Mouse (Mus musculus) neural tube, embryonic 14.5 days (tissue): ENCODE results near the gene Vil1. TPM values are rescaled to one million over a fixed set of nuclear protein-coding genes. Genes with fewer than 3 reads are reported as not detected.

ENCODE experiments used
- ATAC-seq: fragments of 200-750 bp; cut with Nextera tagmentation; 2 replicates; pipeline ENCODE4 v1.8.0; 2017; ENCODE audit warnings: low read depth, mild to moderate bottlenecking, moderate TSS enrichment, moderate library complexity
- H3K27ac ChIP-seq: fragments of 300-500 bp; sonication (generic); 2 replicates; pipeline ENCODE4 v1.5.1; 2014; ENCODE audit warnings: low read depth, mild to moderate bottlenecking, control low read depth, low read length, moderate library complexity, mixed read lengths
- H3K27me3 ChIP-seq: fragments of 300-500 bp; sonication (generic); 2 replicates; pipeline ENCODE4 v1.6.1; 2014; ENCODE audit warnings: low read length; ENCODE audit not compliant: control insufficient read depth, insufficient read depth
- H3K36me3 ChIP-seq: fragments of 300-500 bp; sonication (generic); 2 replicates; pipeline ENCODE4 v1.6.1; 2014; ENCODE audit warnings: low read length, mixed read lengths; ENCODE audit not compliant: control insufficient read depth, insufficient read depth
- H3K4me1 ChIP-seq: fragments of 300-500 bp; sonication (generic); 2 replicates; pipeline ENCODE4 v1.6.1; 2014; ENCODE audit warnings: low read length; ENCODE audit not compliant: control insufficient read depth, insufficient read depth
- H3K4me2 ChIP-seq: fragments of 300-500 bp; sonication (generic); 2 replicates; pipeline ENCODE4 v1.6.1; 2014; ENCODE audit warnings: mild to moderate bottlenecking, low read depth, low read length, control low read depth
- H3K4me3 ChIP-seq: fragments of 300-500 bp; sonication (generic); 2 replicates; pipeline ENCODE4 v1.5.1; 2014; ENCODE audit warnings: low read depth, low read length, control low read depth, mixed read lengths
- H3K9ac ChIP-seq: fragments of 300-500 bp; sonication (generic); replicated peaks from 2 replicates; pipeline ENCODE4 v1.6.1; 2014; ENCODE audit warnings: low read depth, mild to moderate bottlenecking, control low read depth, low read length, mixed read lengths
- H3K9me3 ChIP-seq: fragments of 300-500 bp; sonication (generic); 2 replicates; pipeline ENCODE4 v1.6.1; 2016; ENCODE audit warnings: low read length; ENCODE audit not compliant: control insufficient read depth
- WGBS: fragments of 180-500 bp; shearing (Covaris S2); extraction: QIAGEN DNeasy Blood & Tissue Kit; methylation state at CpG from one replicate; pipeline ENCODE4 v1.1.7; 2014; 5-methylcytosine and 5-hydroxymethylcytosine counted together
- polyA plus RNA-seq: library from polyadenylated mRNA; unstranded; fragments of >200 nt; fragmentation: Nextera tagmentation; extraction: Ambion mirVana; gene quantifications from 2 replicates; pipeline ENCODE4 v1.2.1, GENCODE M21; 2014

The Vil1 gene
- polyA plus RNA-seq, 1 experiment from 2014 or later: 0.20 TPM

DNA sequence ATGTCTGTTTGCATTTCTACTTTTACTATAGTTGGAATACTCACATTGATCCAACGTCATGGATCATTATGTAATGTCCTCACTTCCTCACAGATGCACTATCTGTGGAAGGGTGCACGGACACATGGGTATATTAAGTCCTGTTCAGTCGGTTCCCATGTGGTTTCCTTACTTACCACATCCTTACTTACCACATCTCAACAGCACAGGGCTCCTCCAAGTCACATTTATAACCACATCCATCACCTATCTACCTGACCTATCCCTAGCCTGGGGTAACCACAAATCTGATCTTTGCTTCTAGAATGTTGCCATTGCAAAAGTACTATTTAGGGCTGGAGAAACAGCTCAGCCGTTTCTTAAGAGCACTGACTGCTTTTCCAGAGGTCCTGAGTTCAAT is 35.8 kb upstream of the Vil1 start:
- H3K36me3 ChIP-seq: no peaks in the 10 kb centered on the region
- no peaks in the 10 kb centered on the region for H3K4me1 ChIP-seq
- H3K4me3 ChIP-seq: no peak overlapping the region
- H3K9me3 ChIP-seq: no peaks in the 10 kb centered on the region
- no peak overlapping the region for H3K27ac ChIP-seq
- H3K27me3 ChIP-seq: no peaks in the 10 kb centered on the region
- no peak overlapping the region for H3K9ac ChIP-seq
- WGBS: 82% methylated on average over 4 of the region's 4 CpGs
- ATAC-seq: no peak
- H3K4me2 ChIP-seq: no peak overlapping the region

DNA sequence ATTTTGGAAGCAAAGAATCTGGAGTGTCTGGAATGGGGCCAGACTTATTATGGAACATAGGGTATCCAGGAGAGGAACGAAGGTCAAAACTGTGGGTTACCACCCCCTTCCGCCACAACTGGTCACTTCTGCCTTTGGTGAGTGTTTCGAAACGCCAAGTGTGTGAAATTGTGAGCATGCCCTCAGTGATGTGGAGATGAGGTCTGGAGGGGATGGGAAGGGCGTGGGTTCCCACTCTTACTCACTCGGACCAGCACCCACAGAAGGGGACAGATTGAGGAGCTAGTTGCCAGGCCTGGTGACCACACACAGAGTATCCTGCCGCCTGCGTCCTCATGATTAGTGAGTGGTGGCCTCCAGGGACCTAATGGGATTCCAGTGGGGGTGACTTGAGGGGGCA is 34.2 kb upstream of the Vil1 start, which contains the start of gene Slc11a1:
TSS of gene Slc11a1 (plus strand) at position 216 of the 400 bp plus-strand sequence.
- 70% methylated on average over 8 of the region's 8 CpGs for WGBS
- no peak for ATAC-seq

DNA sequence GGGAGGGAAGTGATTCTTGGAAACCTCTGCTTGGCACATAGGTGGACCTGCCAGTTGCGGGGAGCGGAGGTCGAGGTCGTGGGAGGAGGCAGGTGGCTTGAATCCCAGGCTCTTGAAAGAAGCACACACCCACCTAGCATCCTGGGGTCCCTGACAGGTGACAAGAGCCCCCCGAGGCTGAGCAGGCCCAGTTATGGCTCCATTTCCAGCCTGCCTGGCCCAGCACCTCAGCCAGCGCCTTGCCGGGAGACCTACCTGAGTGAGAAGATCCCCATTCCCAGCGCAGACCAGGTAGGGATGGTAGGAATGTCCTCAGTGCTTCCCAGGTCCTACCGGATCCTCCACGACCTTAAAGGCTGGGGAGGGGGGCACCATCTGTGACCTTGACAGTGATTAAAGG is 33.6 kb upstream of the Vil1 start:
- Histone ChIP-seq H3K27ac (no peak overlapping the region), H3K9ac (no peak overlapping the region), H3K9me3 (no peaks in the 10 kb centered on the region), H3K36me3 (no peaks in the 10 kb centered on the region), H3K4me2 (no peak overlapping the region), H3K4me3 (no peak overlapping the region), H3K27me3 (no peaks in the 10 kb centered on the region), H3K4me1 (no peaks in the 10 kb centered on the region)
- WGBS: 81% methylated on average over 10 of the region's 10 CpGs
- ATAC-seq: no peak

More for the DNA sequence above, 34.2 kb upstream of the Vil1 start, which contains the start of gene Slc11a1:
- Histone ChIP-seq H3K27ac (no peak within 1 kb of the TSS), H3K27me3 (no peaks in the 10 kb centered on the region), H3K4me2 (no peak within 1 kb of the TSS), H3K9me3 (no peaks in the 10 kb centered on the region), H3K36me3 (no peaks in the 10 kb centered on the region), H3K9ac (no peak within 1 kb of the TSS), H3K4me1 (no peaks in the 10 kb centered on the region), H3K4me3 (no peak within 1 kb of the TSS)

DNA sequence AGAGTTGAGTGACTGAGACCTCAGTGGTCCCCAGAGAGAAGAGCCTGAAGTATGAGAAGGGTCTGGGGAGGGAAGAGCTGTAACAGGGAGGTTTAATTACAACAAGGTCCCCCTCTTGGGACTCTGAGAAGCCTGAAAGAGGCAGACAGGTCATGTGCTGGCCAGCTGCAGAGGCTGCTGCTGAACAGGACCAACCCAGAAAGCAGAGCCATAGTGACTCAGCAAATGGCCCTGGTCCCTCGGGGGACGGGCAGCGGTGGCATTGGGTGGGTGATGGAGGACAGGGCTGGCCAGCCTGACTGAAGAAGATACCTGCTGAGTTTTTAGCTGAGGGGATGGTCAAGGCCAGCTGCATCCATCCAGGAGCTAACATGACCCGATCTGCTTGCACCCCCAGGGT is 32.8 kb upstream of the Vil1 start:
- H3K4me1 ChIP-seq: no peaks in the 10 kb centered on the region
- no peak for ATAC-seq
- no peak overlapping the region for H3K9ac ChIP-seq
- 87% methylated on average over 4 of the region's 4 CpGs for WGBS
- H3K4me2 ChIP-seq: no peak overlapping the region
- no peak overlapping the region for H3K4me3 ChIP-seq
- no peaks in the 10 kb centered on the region for H3K27me3 ChIP-seq
- H3K36me3 ChIP-seq: no peaks in the 10 kb centered on the region
- no peak overlapping the region for H3K27ac ChIP-seq
- no peaks in the 10 kb centered on the region for H3K9me3 ChIP-seq

DNA sequence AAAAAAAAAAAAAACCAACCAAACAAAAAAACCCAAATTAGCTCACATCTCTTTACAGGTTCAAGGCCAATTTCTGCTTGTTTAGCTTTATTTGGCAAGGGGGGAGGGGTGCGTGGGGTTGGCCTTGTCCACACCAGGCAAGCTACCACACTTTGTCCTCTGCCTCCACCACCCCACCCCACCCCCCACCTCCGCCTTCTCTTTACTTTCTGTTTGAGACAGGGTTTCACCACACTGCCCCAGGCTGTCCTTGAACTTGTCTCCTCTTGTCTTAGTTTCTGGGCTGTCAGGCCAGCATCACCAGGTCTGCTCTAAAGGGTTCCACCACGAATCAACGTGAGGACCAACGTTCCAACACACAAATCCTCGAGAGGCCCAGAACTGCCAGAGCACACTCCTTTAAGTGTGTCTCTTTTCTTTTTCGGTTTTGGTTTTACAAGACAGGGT is 30.1 kb upstream of the Vil1 start:
- H3K4me2 ChIP-seq: no peak overlapping the region
- no peaks in the 10 kb centered on the region for H3K9me3 ChIP-seq
- H3K27me3 ChIP-seq: no peaks in the 10 kb centered on the region
- ATAC-seq: no peak
- H3K27ac ChIP-seq: no peak overlapping the region
- H3K4me1 ChIP-seq: no peaks in the 10 kb centered on the region
- H3K36me3 ChIP-seq: no peaks in the 10 kb centered on the region
- WGBS: 89% methylated on average over 7 of the region's 7 CpGs
- no peak overlapping the region for H3K9ac ChIP-seq
- no peak overlapping the region for H3K4me3 ChIP-seq

DNA sequence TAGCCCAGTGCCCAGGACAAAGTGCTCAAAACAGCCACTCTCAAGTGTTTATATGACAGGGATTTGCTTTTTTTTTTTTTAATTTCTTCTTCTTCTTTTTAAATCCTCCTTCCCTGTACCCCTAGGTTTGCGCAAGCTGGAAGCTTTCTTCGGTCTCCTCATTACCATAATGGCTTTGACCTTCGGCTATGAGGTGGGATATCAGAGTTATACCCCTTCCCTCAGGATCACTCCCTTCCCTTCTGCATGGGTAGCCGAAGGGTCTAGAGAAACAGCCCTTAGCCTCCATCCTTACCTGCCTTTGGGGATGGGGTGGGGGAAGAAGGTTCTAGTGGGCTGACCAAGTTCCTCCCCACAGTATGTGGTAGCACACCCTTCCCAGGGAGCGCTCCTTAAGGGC is 28.7 kb upstream of the Vil1 start:
- ATAC-seq: no peak
- H3K36me3 ChIP-seq: no peaks in the 10 kb centered on the region
- H3K4me2 ChIP-seq: no peak overlapping the region
- 88% methylated on average over 5 of the region's 5 CpGs for WGBS
- H3K27me3 ChIP-seq: no peaks in the 10 kb centered on the region
- no peaks in the 10 kb centered on the region for H3K9me3 ChIP-seq
- no peaks in the 10 kb centered on the region for H3K4me1 ChIP-seq
- no peak overlapping the region for H3K9ac ChIP-seq
- no peak overlapping the region for H3K27ac ChIP-seq
- no peak overlapping the region for H3K4me3 ChIP-seq

DNA sequence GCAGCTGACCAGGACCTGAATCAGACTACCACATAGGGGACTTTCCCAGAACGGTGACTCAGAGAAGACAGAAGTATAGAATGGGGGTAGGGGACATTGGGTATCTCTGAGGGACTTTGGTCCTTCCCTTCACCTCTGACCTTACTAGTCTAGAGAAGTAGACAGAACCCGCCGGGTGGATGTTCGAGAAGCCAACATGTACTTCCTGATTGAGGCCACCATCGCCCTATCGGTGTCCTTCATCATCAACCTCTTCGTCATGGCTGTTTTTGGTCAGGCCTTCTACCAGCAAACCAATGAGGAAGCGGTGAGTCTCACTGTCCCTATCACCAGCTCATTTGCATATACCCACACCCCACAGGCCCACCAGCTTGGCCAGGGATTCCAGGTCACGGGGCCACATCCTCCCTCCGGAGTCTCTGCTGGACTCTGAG is 27.6 kb upstream of the Vil1 start:
- no peak overlapping the region for H3K4me3 ChIP-seq
- ATAC-seq: no peak
- no peaks in the 10 kb centered on the region for H3K9me3 ChIP-seq
- no peak overlapping the region for H3K27ac ChIP-seq
- H3K9ac ChIP-seq: no peak overlapping the region
- no peak overlapping the region for H3K4me2 ChIP-seq
- no peaks in the 10 kb centered on the region for H3K27me3 ChIP-seq
- H3K36me3 ChIP-seq: no peaks in the 10 kb centered on the region
- no peaks in the 10 kb centered on the region for H3K4me1 ChIP-seq
- WGBS: 94% methylated on average over 10 of the region's 10 CpGs

DNA sequence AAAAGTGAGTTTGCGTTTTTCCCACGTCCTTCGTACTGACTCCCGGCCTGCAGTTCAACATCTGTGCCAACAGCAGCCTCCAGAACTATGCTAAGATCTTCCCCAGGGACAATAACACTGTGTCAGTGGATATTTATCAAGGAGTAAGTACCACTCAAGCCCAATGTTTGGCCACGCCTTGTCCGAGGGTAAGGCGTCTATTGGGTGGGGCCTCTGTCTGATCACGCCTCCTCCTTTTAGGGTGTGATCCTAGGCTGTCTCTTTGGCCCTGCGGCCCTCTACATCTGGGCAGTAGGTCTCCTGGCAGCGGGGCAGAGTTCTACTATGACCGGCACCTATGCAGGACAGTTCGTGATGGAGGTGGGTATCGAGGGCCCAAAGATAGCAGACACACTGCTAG is 25.8 kb upstream of the Vil1 start:
- Histone ChIP-seq H3K4me1 (no peaks in the 10 kb centered on the region), H3K27ac (no peak overlapping the region), H3K4me3 (no peak overlapping the region), H3K9ac (no peak overlapping the region), H3K9me3 (no peaks in the 10 kb centered on the region), H3K36me3 (no peaks in the 10 kb centered on the region), H3K4me2 (no peak overlapping the region), H3K27me3 (no peaks in the 10 kb centered on the region)
- 86% methylated on average over 13 of the region's 13 CpGs for WGBS
- ATAC-seq: no peak

DNA sequence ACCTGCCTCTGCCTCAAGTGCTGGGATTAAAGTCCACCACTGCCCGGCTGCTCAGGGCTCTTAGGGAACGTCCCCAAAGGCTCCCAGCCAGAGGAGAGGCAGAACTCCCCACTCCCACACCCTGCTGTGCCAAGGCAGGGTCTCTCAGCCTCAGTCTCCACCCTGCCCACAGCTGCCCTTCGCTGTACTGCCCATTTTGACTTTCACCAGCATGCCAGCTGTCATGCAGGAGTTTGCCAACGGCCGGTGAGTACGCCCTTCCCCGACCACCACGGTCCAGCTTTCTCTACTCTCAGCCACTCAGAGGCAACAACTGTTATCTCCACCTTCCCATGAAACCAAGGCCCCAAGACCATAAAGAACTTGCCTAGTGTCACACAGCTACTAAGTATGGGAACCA is 24.7 kb upstream of the Vil1 start:
- Histone ChIP-seq H3K36me3 (no peaks in the 10 kb centered on the region), H3K9me3 (no peaks in the 10 kb centered on the region), H3K4me3 (no peak overlapping the region), H3K4me2 (no peak overlapping the region), H3K27ac (no peak overlapping the region), H3K4me1 (no peaks in the 10 kb centered on the region), H3K27me3 (no peaks in the 10 kb centered on the region), H3K9ac (no peak overlapping the region)
- 82% methylated on average over 8 of the region's 8 CpGs for WGBS
- ATAC-seq: no peak

DNA sequence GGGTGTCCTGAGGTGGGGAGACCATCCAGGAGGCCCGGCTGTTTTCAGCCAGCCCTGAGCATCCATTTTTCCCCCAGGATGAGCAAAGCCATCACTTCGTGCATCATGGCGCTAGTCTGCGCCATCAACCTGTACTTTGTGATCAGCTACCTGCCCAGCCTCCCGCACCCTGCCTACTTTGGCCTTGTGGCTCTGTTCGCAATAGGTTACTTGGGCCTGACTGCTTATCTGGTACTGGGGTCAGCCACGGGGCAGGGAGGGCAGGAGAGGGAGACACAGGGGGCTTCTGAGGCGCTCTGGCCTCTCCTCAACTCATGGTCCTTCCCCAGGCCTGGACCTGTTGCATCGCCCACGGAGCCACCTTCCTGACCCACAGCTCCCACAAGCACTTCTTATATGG is 24.1 kb upstream of the Vil1 start:
- no peaks in the 10 kb centered on the region for H3K36me3 ChIP-seq
- no peak overlapping the region for H3K27ac ChIP-seq
- no peak overlapping the region for H3K4me3 ChIP-seq
- no peak overlapping the region for H3K9ac ChIP-seq
- no peaks in the 10 kb centered on the region for H3K27me3 ChIP-seq
- 89% methylated on average over 9 of the region's 10 CpGs for WGBS
- ATAC-seq: no peak
- H3K9me3 ChIP-seq: no peaks in the 10 kb centered on the region
- H3K4me2 ChIP-seq: no peak overlapping the region
- no peaks in the 10 kb centered on the region for H3K4me1 ChIP-seq
